In genomic region chr7:118698882-118699281, GRCm38 (mm10) we compare ENCODE assay signal across 25 mouse cellular contexts. TPM values are rescaled to one million over a fixed set of nuclear protein-coding genes. Genes with fewer than 3 reads are reported as not detected.
DNase-seq lines count a peak whose midpoint lies in the region; ATAC-seq and TF ChIP-seq lines count a peak whose summit lies in the region.
"Had no signal": no experiment of that assay in that cellular context is flagged by ENCODE, and none has a peak within 500 bp of the region (broad histone marks: within the 10 kb centered on the region; RNA-seq: fewer than 3 reads in every experiment).

No protein-coding gene starts in this region.

- peak; percentile 28; the same call in 1 of the 2 replicates for ATAC-seq in liver, embryonic 12.5 days
- ATAC-seq: forebrain, embryonic 14.5 days had no signal

- no peak overlapping the region for H3K4me2 ChIP-seq in liver, embryonic 12.5 days
- H3K4me2 ChIP-seq in myocyte (ENCODE audit: low read depth): no peak overlapping the region
- H3K4me2 ChIP-seq: embryonic facial prominence, embryonic 13.5 days; heart, embryonic 12.5 days; hindbrain, embryonic 14.5 days; kidney, embryonic 15.5 days; midbrain, embryonic 12.5 days; neural tube, embryonic 13.5 days; stomach, embryonic 15.5 days had no signal

- 79% methylated on average over 9 of the region's 9 CpGs for WGBS in liver, embryonic 12.5 days (ENCODE audit: insufficient replicate concordance)

- peak; percentile 6 for DNase-seq in 3T3-L1 (ENCODE audit: low read depth, low spot score)
- peak; percentile 68 for DNase-seq in 416B (ENCODE audit: low read depth)
- no peak for DNase-seq in T-cell, adult 2 months (ENCODE audit: low spot score)
- DNase-seq in heart, postnatal 14 days: no peak
- no peak for DNase-seq in thymus, postnatal 4 days
- DNase-seq: cerebellum, adult 9-11 months; gastrocnemius, postnatal 14 days; heart, postnatal 36 days; kidney, postnatal 4 days; layer of hippocampus, adult 9-11 months; lung, adult 2 months; right cerebral cortex, postnatal 25 days; thymus, adult 2 months had no signal

- no peak for TF ChIP-seq POLR2A in myocyte (IDR thresholded peaks at IDR 0.05; ENCODE audit: insufficient read length, low read depth)

- no peak overlapping the region for H3K27ac ChIP-seq in liver, embryonic 12.5 days
- H3K27ac ChIP-seq: embryonic facial prominence, embryonic 13.5 days; hindbrain, embryonic 14.5 days; kidney, embryonic 15.5 days; limb, embryonic 10.5 days; midbrain, embryonic 12.5 days; neural tube, embryonic 13.5 days; stomach, embryonic 15.5 days had no signal

- H3K79me2 ChIP-seq in myocyte (ENCODE audit: control insufficient read depth, insufficient read depth): peaks cover 10% of the 10 kb centered on the region

- peaks cover 18% of the 10 kb centered on the region for H3K4me1 ChIP-seq in liver, embryonic 12.5 days

- H3ac ChIP-seq in myocyte (ENCODE audit: control insufficient read depth, insufficient read length): no peak overlapping the region

- no peak overlapping the region for H3K4me3 ChIP-seq in liver, embryonic 12.5 days
- no peak overlapping the region for H3K4me3 ChIP-seq in myocyte
- H3K4me3 ChIP-seq: embryonic facial prominence, embryonic 13.5 days; heart, embryonic 12.5 days; kidney, embryonic 15.5 days; limb, embryonic 10.5 days; midbrain, embryonic 12.5 days; neural tube, embryonic 13.5 days; stomach, embryonic 15.5 days had no signal

- no peaks in the 10 kb centered on the region for H3K9me3 ChIP-seq in liver, embryonic 12.5 days (replicated peaks)
- H3K9me3 ChIP-seq: embryonic facial prominence, embryonic 13.5 days; heart, embryonic 12.5 days; kidney, embryonic 15.5 days; limb, embryonic 10.5 days; midbrain, embryonic 12.5 days; neural tube, embryonic 13.5 days; stomach, embryonic 15.5 days had no signal

- no peaks in the 10 kb centered on the region for H3K27me3 ChIP-seq in liver, embryonic 12.5 days (replicated peaks)
- no peaks in the 10 kb centered on the region for H3K27me3 ChIP-seq in myocyte (ENCODE audit: control insufficient read depth, insufficient read depth, insufficient read length)
- H3K27me3 ChIP-seq: CH12.LX; embryonic facial prominence, embryonic 13.5 days; heart, embryonic 12.5 days; kidney, embryonic 15.5 days; midbrain, embryonic 12.5 days; neural tube, embryonic 13.5 days; stomach, embryonic 15.5 days had no signal

- intact Hi-C loops in heart, postnatal 14 days (cut with DNase I): no loop called here

- no peak overlapping the region for H3K9ac ChIP-seq in liver, embryonic 12.5 days
- H3K9ac ChIP-seq: embryonic facial prominence, embryonic 13.5 days; heart, embryonic 12.5 days; hindbrain, embryonic 14.5 days; kidney, embryonic 15.5 days; midbrain, embryonic 12.5 days; neural tube, embryonic 13.5 days; stomach, embryonic 15.5 days had no signal

- H3K36me3 ChIP-seq in liver, embryonic 12.5 days: peaks cover 81% of the 10 kb centered on the region
- no peaks in the 10 kb centered on the region for H3K36me3 ChIP-seq in myocyte (ENCODE audit: control insufficient read depth, insufficient read depth)

TF ChIP-seq in myocyte, 11 proteins besides CTCF, POLR2A, EP300 and RAD21:
- TF ChIP-seq TCF12 (IDR thresholded peaks at IDR 0.05; ENCODE audit: insufficient read depth, poor library complexity, severe bottlenecking) (no peak), CEBPB (IDR thresholded peaks at IDR 0.05; ENCODE audit: insufficient read depth, poor library complexity, severe bottlenecking) (peak; percentile 48; the same call in 1 of the 2 replicates), SRF (IDR thresholded peaks at IDR 0.05; ENCODE audit: control insufficient read depth, insufficient read length, low read depth) (no peak)
TF ChIP-seq in myocyte: peak in this region for 1.

RNA-seq across cellular contexts. Expression of gene Gde1, which starts 6.7 kb away (rescaled TPM):
- polyA plus RNA-seq in liver, embryonic 12.5 days (2016; fragmentation: Nextera tagmentation; extraction: Ambion mirVana): 45.7 and 51.8 TPM in 2 replicates
- polyA plus RNA-seq in myocyte (2012; fragmentation: generic; extraction: Trizol): 76.5 TPM
- total RNA-seq in heart, postnatal 14 days (2021): 10 to 100 TPM; 25.9 to 28.2 TPM

RNA-seq across cellular contexts. Expression of gene Ccp110, which starts 13.5 kb away (rescaled TPM):
- 10.4 and 10.8 TPM in 2 replicates for polyA plus RNA-seq in liver, embryonic 12.5 days (2016; fragmentation: Nextera tagmentation; extraction: Ambion mirVana)
- 1.9 TPM for polyA plus RNA-seq in myocyte (2012; fragmentation: generic; extraction: Trizol)
- total RNA-seq in heart, postnatal 14 days (2021): 1 to 10 TPM; 3.2 to 3.4 TPM

RNA-seq across cellular contexts. Expression of gene Vps35l, which starts 41.1 kb away (rescaled TPM):
- 45.7 and 49.6 TPM in 2 replicates for polyA plus RNA-seq in liver, embryonic 12.5 days (2016; fragmentation: Nextera tagmentation; extraction: Ambion mirVana)
- 35.7 TPM for polyA plus RNA-seq in myocyte (2012; fragmentation: generic; extraction: Trizol)
- total RNA-seq in heart, postnatal 14 days (2021): 10 to 100 TPM; 28.2 TPM

Comparison
In these comparisons a context has a peak if more than half of its experiments do, and no peak if none do; other contexts are left out.
1. DNase-seq: peak in 3T3-L1 (single experiment) and 416B (single experiment); none in T-cell, adult 2 months (single experiment), heart, postnatal 14 days (0 of 2) and thymus, postnatal 4 days (single experiment).